Mouse (Mus musculus): ENCODE data around the gene Stx5a. TPM values are rescaled to one million over a fixed set of nuclear protein-coding genes. Genes with fewer than 3 reads are reported as not detected.

The Stx5a gene
- 10 to 100 TPM; 83.6 to 92.9 TPM for total RNA-seq (2021)
- long read RNA-seq, experiment 1, transcript Stx5a-202 (10 exons, 2,112 nt): minor isoform, 27 of 110 reads
- long read RNA-seq, experiment 1, transcript Stx5a-209 (1 exons, 3,015 nt): minor isoform, 6 of 110 reads
- long read RNA-seq, experiment 1, transcript Stx5a-213 (11 exons, 2,251 nt): major isoform, 50 of 110 reads
- long read RNA-seq, experiment 1, partial matches to known transcripts: 15 of 110 reads
- long read RNA-seq, experiment 1, other reads (novel, unspliced or antisense): 11 of 110 reads
- long read RNA-seq, experiment 2, transcript Stx5a-213 (11 exons, 2,251 nt): major isoform, 16 of 48 reads
- long read RNA-seq, experiment 2, transcript Stx5a-202 (10 exons, 2,112 nt): minor isoform, 11 of 48 reads
- long read RNA-seq, experiment 2, partial matches to known transcripts: 10 of 48 reads
- long read RNA-seq, experiment 2, other reads (novel, unspliced or antisense): 6 of 48 reads

DNA sequence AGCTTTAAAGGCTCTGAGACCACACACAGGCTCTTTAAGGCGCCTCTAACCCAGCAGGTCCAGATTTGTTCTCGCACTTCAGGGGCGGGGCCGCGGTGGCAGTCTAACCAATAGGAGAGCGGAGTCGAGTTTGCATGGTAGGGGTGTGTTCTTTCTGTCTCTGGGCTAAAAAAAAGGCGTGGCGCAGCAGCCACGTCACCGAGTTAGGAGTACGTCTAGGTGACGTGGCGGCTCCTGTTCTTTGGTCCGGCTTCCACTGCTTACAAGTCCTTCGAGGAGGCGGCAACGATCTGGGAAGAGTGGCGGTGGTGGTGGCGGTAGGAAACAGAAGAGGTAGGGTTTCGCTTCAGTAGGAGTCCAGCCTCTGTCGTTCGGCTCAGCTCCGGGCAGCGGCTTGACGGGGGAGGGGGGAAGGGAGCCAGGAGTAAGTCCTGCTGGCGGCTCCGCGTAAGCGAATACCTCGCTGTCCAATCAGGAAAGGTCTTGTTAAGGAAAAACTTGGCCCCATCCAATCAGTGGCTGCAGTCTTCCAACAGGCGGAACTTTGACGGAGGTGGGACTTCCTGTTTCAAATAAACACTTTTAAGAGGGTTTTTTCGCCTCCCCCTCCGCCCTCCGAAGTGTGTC, at the start of gene Stx5a:
Gene Stx5a (plus strand): TSS at position 171 of the 627 bp plus-strand sequence.
- DNase-seq: peak; percentile 96 to 97

DNA sequence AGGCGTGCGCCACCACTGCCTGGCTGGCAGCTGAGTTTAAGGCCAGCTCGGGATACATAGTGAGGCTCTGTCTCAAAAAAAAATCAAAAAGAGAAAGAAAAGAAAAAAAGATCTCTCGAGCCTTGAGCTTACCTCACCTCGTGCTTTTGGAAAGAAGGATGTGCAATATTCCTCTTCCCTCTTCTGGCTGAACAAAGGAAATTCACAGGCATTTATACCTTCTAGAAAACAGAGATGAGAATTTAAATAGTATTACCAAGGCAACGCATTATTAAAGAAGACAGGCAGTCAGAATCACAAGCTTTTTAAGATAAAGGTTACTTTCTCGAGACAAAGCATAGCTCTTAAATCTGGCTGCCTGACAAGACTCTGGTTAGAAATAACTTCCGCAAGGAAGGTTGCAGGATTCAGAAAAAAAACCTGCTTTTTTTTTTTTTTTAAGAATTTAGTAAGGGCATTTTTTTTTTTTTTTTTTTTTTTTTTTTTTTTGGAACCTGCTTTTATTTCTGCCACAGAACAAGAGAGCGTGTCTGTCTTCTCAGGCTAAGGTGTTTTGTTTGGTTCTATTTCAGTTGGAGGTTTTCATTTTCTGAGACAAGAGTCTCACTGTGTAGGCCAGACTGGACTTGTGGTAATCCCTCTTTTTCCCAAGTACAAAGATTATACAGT, 49.2 kb upstream of the Stx5a start:
- DNase-seq: no peak

DNA sequence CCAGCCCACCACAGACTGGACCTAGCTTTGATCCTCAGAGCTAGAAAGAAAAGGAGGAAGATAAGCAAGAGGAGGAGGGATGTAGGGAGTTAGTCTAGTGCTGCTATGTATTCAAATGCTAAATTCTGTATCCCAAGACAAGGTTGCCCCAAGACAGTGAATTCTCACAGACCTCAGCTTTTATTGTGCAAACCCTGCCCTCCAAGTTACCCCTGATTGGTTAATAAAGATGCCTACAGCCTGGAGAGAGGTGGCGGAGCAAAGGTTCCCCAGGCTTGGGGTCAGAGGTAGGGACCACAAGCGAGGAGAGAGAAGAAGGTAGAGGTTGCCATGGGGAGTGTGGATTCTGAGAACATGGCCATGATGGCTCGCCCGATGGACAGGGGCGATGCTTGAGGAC, 48.5 kb upstream of the Stx5a start:
- no peak for DNase-seq

- DNase-seq: peak; percentile 59 to 78
These were observed 45.9 kb upstream of the Stx5a start for GRCm38 (mm10) chr19:8695330-8695729.

DNA sequence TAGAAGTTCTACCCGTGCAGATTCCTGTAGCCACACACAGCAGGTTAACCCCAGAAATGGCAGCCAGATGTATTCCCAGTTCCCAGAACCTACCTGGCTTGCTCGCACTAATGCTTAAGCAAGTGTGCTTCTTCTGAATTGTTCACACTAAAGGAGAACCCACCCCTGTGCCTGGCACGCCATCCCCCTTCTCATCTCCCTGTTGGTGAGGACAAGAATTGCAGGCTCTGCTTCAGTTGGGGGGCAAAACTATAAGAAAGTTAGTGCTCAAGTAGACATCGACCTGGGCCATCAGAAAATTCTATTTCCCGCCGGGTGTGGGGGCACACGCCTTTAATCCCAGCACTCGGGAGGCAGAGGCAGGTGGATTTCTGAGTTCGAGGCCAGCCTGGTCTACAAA, 41.6 kb upstream of the Stx5a start:
- no peak for DNase-seq

DNA sequence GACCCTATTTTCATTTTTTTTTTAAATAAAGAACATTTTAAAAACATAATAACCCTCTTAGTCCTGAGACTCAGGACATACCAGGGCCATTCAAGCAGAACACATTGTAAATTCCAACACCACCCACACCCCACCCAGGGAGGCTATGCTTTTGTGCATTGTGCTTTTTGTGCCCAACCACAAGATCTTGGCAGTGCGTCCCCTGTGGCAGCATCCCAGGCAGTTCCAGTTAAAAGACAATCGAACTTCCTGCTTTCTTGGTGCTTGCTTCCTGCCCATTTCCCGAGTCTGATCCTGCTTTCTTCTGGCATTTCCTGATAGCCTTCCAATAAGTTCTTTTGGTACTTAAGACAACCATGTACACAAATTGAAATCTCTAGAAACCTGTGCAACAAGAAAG, 38.8 kb upstream of the Stx5a start:
- peak; percentile 31 to 60 for DNase-seq

- no peak for DNase-seq
These were observed 37.6 kb upstream of the Stx5a start for GRCm38 (mm10) chr19:8703571-8703970.

DNA sequence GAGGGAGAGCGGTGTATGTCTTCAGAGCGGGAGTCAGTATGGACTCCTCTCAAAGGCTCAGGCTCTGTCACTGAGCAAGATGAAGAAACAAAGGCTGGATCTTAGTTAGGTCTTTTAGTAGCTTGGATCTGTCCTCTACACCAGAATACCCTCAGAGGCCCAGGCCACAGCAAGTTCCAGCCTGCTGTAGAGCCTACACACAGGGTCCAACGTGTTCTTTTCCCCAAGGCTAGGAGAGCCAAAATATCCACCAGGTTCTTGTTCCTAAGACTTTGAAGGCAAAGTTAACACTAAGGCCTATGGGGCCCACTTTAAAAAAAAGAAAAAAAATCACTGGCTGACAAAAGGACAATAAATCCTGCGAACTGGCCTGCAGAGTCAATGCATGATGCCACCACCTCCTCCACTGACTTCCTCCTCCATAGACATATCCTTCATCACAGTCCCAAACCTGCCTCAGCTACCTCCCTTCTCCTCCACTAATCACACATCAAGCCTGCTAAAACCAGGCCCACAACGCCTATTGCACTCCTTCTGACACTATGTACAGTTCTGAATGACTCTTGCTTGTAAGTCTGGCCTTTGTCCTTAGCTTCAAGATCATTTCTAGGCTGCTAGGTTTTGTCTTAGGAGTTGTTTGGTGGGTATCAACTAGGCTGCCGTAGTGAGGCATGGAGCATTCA, 36.0 kb upstream of the Stx5a start:
- no peak for DNase-seq

GRCm38 (mm10) chr19:8706132-8706667, 35.0 kb upstream of the Stx5a start:
- DNase-seq: no peak

- DNase-seq: no peak
These were observed 34.3 kb upstream of the Stx5a start for GRCm38 (mm10) chr19:8706930-8707329.

DNA sequence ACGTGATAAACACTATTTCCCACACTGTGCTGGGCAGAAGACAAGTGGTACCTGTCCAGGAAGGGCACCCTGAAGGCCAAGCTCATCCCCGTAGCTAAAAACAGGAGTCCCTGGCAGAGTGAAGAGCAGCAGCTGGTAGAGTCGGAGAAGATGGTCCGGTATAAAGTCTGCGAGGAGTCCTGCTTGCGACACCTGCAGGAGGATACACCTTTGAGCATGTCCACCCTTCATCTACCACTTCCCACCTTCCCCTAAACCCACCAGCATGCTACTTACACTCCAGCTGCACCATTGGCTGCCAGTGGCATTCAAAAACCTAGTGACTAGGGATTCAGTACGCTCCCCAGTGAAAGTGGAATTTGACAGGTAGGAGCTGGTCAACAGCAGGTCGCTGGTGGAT, 32.3 kb upstream of the Stx5a start:
- DNase-seq: no peak

- no peak for DNase-seq
These were observed 31.2 kb upstream of the Stx5a start for GRCm38 (mm10) chr19:8710057-8710456.

GRCm38 (mm10) chr19:8711506-8711905, 29.7 kb upstream of the Stx5a start:
- DNase-seq: no peak

GRCm38 (mm10) chr19:8711949-8712869, 29.0 kb upstream of the Stx5a start:
- no peak for DNase-seq

GRCm38 (mm10) chr19:8712870-8713305, 28.3 kb upstream of the Stx5a start:
- peak; percentile 79 to 85 for DNase-seq

- peak; percentile 95 to 96 for DNase-seq
These were observed 27.8 kb upstream of the Stx5a start for GRCm38 (mm10) chr19:8713306-8713996.

GRCm38 (mm10) chr19:8713997-8714652, 27.1 kb upstream of the Stx5a start:
- DNase-seq: no peak

GRCm38 (mm10) chr19:8714653-8715481, 26.3 kb upstream of the Stx5a start:
- DNase-seq: peak; percentile 29 to 39
